Mouse (Mus musculus) induced T-regulatory cell, adult 2 months (primary cell): Measurements from ENCODE around the gene P2ry10.
"Not testable (repeated sequence)": the region's sequence is repeated elsewhere in the genome, so short reads cannot be mapped to it uniquely, and the experiment has no call there.

Experiments used
- DNase-seq: peaks from one replicate; pipeline ENCODE4 v3.0.0-alpha.2; 2012; ENCODE audit warnings: low read depth

The P2ry10 gene

DNA sequence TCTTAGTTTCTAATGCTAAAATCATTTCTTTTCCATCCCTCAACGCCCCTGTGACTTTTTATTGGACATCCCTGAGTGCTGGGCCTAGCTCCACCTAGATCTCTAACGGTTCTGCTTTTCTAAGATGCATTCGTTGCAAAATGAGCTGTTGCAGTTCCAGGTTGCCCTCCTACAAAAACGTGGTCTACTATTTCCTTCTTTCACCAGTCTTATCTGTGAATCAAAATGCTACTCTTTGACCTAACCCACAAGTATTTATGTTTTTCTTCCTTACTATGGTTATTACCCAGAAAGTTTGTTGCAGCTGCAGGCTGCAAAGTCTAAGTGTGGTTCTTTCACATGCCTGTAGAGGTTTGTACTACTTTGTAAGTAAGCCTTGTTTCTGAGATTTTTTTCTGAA lies at the start of gene P2ry10:
TSS of gene P2ry10 (plus strand) at position 316 of the 400 bp plus-strand sequence.
- DNase-seq: peak; percentile 72

GRCm38 (mm10) chrX:107039146-107039545 lies 49.1 kb upstream of the P2ry10 start:
- DNase-seq: no peak

- DNase-seq: no peak
Observed at GRCm38 (mm10) chrX:107039635-107040034, 48.7 kb upstream of the P2ry10 start.

GRCm38 (mm10) chrX:107042367-107042766 lies 45.9 kb upstream of the P2ry10 start:
- DNase-seq: no peak

DNA sequence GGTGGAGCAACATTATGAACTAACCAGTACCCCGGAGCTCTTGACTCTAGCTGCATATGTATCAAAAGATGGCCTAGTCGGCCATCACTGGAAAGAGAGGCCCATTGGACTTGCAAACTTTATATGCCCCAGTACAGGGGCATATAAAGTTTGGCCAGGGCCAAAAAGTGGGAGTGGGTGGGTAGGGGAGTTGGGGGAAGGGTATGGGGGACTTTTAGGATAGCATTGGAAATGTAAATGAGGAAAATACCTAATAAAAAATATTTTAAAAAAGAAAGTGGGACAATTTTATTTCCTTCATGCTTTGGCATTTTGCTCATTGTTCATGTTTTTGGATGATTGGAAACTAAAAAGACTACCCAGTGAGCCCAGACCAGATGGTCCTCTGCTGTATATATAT lies 4.9 kb upstream of the P2ry10 start:
- DNase-seq: not testable (repeated sequence)

GRCm38 (mm10) chrX:107084320-107084719 lies 4.0 kb upstream of the P2ry10 start:
- no peak for DNase-seq

- peak; percentile 81 for DNase-seq
Observed at GRCm38 (mm10) chrX:107089131-107089530, 839 bp downstream of the P2ry10 start.

- peak; percentile 55 for DNase-seq
Observed at GRCm38 (mm10) chrX:107089930-107090329, 1.6 kb downstream of the P2ry10 start.

DNA sequence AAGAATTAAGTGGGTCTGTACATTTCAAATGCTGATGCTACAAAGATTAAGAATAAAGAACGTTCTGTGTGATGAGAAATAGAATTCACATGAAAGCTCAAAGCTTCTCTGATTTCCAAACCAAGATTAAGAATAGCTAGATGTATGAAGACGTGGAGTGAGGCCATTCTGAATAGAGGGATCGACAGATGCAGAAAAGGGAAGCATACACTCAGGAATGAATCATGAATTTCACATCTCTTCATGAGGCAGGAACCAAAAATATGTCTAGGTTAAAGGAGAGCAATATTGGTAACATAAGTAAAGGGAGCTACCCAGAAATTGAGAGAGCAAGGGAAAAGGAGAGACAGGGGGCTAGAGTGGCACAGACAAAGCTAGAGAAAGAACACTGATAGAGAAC lies 7.3 kb downstream of the P2ry10 start:
- DNase-seq: peak; percentile 24

GRCm38 (mm10) chrX:107116333-107116732 lies 28.0 kb downstream of the P2ry10 start:
- no peak for DNase-seq

DNA sequence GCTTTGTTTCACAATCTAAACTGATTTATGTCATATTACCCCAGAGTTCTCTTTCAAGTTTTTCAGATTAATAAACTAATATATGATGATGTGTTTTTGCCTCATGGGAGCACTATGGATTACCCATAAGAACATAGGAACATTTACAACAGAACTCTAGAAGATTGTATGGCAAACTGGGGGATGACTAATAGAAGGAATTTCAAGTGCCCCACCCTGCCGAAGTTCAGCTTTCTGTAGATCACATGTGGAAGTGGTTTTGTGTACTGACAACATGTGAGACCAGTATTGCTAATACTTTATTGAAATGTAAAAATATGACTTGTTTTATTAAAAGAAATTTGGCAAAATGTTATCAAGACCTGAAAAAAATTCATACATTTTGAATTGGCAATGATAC lies 28.7 kb downstream of the P2ry10 start:
- DNase-seq: no peak

DNA sequence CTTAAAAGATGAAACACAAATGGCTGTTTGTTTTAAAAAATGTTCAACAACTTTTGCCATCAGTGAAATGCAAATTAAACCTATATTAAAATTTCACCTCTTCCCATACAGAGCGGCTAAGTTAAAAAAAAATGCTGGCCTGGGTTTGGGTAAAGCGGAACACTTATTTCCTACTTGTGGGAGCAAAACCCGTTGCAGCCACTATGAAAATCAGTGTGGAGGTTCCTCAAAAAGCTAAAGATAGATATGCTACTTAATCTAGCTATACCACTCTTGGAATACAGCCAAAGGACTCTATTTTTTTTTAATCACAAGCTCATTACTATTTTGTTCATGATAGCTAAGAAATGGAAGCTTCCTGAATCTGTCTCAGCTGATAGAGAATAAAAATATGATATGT lies 54.9 kb downstream of the P2ry10 start:
- DNase-seq: no peak

DNA sequence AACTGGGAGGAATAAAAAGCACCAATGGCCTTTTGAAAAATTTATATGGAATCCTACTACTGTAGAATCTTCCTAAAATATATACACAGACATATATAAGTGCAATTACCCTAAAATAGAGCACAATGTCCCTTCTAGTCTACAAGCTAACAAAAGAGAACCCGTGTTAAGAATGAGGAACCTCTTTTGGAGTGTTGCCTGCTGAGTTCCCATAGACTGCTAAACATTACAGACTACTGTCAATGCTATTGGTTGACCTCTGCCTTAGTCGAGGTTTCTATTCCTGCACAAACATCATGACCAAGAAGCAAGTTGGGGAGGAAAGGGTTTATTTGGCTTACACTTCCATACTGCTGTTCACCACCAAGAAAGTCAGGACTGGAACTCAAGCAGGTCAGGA lies 55.6 kb downstream of the P2ry10 start:
- DNase-seq: no peak

GRCm38 (mm10) chrX:107148681-107149080 lies 60.4 kb downstream of the P2ry10 start, which contains the start of gene P2ry10b:
P2ry10b (plus strand) TSS chrX:107148927.
- peak; percentile 27 for DNase-seq

GRCm38 (mm10) chrX:107149391-107149993 lies 61.2 kb downstream of the P2ry10 start:
- peak; percentile 61 for DNase-seq

DNA sequence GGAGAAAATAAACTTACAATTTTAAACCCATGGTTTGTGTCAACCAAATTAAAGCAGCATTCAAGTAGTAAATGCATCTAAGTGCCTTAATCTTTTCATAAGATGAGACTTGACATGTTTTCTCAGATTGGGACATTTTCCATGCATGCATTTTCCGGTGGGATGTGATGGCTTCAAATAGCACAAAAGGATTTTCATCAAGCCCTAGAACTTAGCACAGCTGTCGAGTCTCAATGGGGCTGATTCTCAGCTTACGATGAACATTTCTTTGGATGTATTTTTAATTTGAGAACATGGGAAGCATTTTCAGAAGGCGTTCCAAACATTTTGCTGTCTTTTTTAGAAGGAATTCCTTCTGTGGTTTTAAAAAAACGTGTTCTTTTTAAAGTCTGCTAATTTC lies 61.7 kb downstream of the P2ry10 start:
- peak; percentile 47 for DNase-seq

- DNase-seq: peak; percentile 80
Observed at GRCm38 (mm10) chrX:107150752-107151515, 62.6 kb downstream of the P2ry10 start.
